Mouse (Mus musculus): Measurements from ENCODE around the gene Lst1. TPM values are rescaled to one million over a fixed set of nuclear protein-coding genes. Genes with fewer than 3 reads are reported as not detected.

Gene Lst1
- polyA plus RNA-seq (2014; fragmentation: Illumina TruSeq; extraction: RNeasy Lipid Tissue Mini Kit (QIAGEN cat#74804); ENCODE audit: low read depth, low replicate concordance), result 4.1 TPM

GRCm38 (mm10) chr17:35187959-35188610 lies at the start of gene Lst1:
TSS of gene Lst1 (minus strand) at chr17:35188439.

GRCm38 (mm10) chr17:35235614-35236389 lies 47.6 kb upstream of the Lst1 start, which contains the start of gene Nfkbil1:
TSS of gene Nfkbil1 (minus strand) at chr17:35235792.

GRCm38 (mm10) chr17:35233114-35233980 lies 45.1 kb upstream of the Lst1 start, which contains the start of gene Atp6v1g2:
TSS of gene Atp6v1g2 (plus strand) at chr17:35233660.

GRCm38 (mm10) chr17:35220156-35220952 lies 32.1 kb upstream of the Lst1 start, which contains the start of gene Gm16181:
TSS of gene Gm16181 (plus strand) at chr17:35220834.

GRCm38 (mm10) chr17:35204494-35205379 lies 16.5 kb upstream of the Lst1 start, which contains the start of gene Lta:
TSS of gene Lta (minus strand) at chr17:35205351.

GRCm38 (mm10) chr17:35201787-35202186 lies 13.5 kb upstream of the Lst1 start, which contains the start of gene Tnf:
TSS of gene Tnf (minus strand) at chr17:35202007.

GRCm38 (mm10) chr17:35193881-35194843 lies 5.9 kb upstream of the Lst1 start, which contains the start of gene Ltb:
TSS of gene Ltb (plus strand) at chr17:35194439.

GRCm38 (mm10) chr17:35175968-35176367 lies 12.3 kb downstream of the Lst1 start, which contains the start of gene Aif1:
TSS of gene Aif1 (minus strand) at chr17:35176068.

GRCm38 (mm10) chr17:35164568-35165450 lies 23.4 kb downstream of the Lst1 start, which contains the start of gene Prrc2a:
TSS of gene Prrc2a (minus strand) at chr17:35164897.

Other genes starting within 250 kb of the Lst1 start
- gene Hspa1b, start 229.2 kb downstream of the Lst1 start, polyA plus RNA-seq (2014; fragmentation: Illumina TruSeq; extraction: RNeasy Lipid Tissue Mini Kit (QIAGEN cat#74804); ENCODE audit: low read depth, low replicate concordance), result 7.8 TPM
- not detected for gene Gm20481, start 218.5 kb downstream of the Lst1 start, polyA plus RNA-seq (2014; fragmentation: Illumina TruSeq; extraction: RNeasy Lipid Tissue Mini Kit (QIAGEN cat#74804); ENCODE audit: low read depth, low replicate concordance)
- 10.2 TPM for gene Hspa1a, start 216.3 kb downstream of the Lst1 start, polyA plus RNA-seq (2014; fragmentation: Illumina TruSeq; extraction: RNeasy Lipid Tissue Mini Kit (QIAGEN cat#74804); ENCODE audit: low read depth, low replicate concordance)
- 9.2 TPM for gene Hspa1l, start 215.7 kb downstream of the Lst1 start, polyA plus RNA-seq (2014; fragmentation: Illumina TruSeq; extraction: RNeasy Lipid Tissue Mini Kit (QIAGEN cat#74804); ENCODE audit: low read depth, low replicate concordance)
- gene Lsm2, start 206.6 kb downstream of the Lst1 start, polyA plus RNA-seq (2014; fragmentation: Illumina TruSeq; extraction: RNeasy Lipid Tissue Mini Kit (QIAGEN cat#74804); ENCODE audit: low read depth, low replicate concordance), result 17.0 TPM
- 20.7 TPM for gene Vars, start 187.5 kb downstream of the Lst1 start, polyA plus RNA-seq (2014; fragmentation: Illumina TruSeq; extraction: RNeasy Lipid Tissue Mini Kit (QIAGEN cat#74804); ENCODE audit: low read depth, low replicate concordance)
- 6.5 TPM for gene Vwa7, start 171.9 kb downstream of the Lst1 start, polyA plus RNA-seq (2014; fragmentation: Illumina TruSeq; extraction: RNeasy Lipid Tissue Mini Kit (QIAGEN cat#74804); ENCODE audit: low read depth, low replicate concordance)
- gene Sapcd1, start 160.4 kb downstream of the Lst1 start, polyA plus RNA-seq (2014; fragmentation: Illumina TruSeq; extraction: RNeasy Lipid Tissue Mini Kit (QIAGEN cat#74804); ENCODE audit: low read depth, low replicate concordance), result 0.58 TPM
- gene Msh5, start 141.7 kb downstream of the Lst1 start, polyA plus RNA-seq (2014; fragmentation: Illumina TruSeq; extraction: RNeasy Lipid Tissue Mini Kit (QIAGEN cat#74804); ENCODE audit: low read depth, low replicate concordance), result 0.55 TPM
- 50.4 TPM for gene Clic1, start 138.5 kb downstream of the Lst1 start, polyA plus RNA-seq (2014; fragmentation: Illumina TruSeq; extraction: RNeasy Lipid Tissue Mini Kit (QIAGEN cat#74804); ENCODE audit: low read depth, low replicate concordance)
- 33.4 TPM for gene Ddah2, start 129.4 kb downstream of the Lst1 start, polyA plus RNA-seq (2014; fragmentation: Illumina TruSeq; extraction: RNeasy Lipid Tissue Mini Kit (QIAGEN cat#74804); ENCODE audit: low read depth, low replicate concordance)
- gene Ly6g6c, start 123.1 kb downstream of the Lst1 start, polyA plus RNA-seq (2014; fragmentation: Illumina TruSeq; extraction: RNeasy Lipid Tissue Mini Kit (QIAGEN cat#74804); ENCODE audit: low read depth, low replicate concordance), result not detected
- gene Mpig6b, start 122.3 kb downstream of the Lst1 start, polyA plus RNA-seq (2014; fragmentation: Illumina TruSeq; extraction: RNeasy Lipid Tissue Mini Kit (QIAGEN cat#74804); ENCODE audit: low read depth, low replicate concordance), result not detected
- not detected for gene Ly6g6e, start 111.5 kb downstream of the Lst1 start, polyA plus RNA-seq (2014; fragmentation: Illumina TruSeq; extraction: RNeasy Lipid Tissue Mini Kit (QIAGEN cat#74804); ENCODE audit: low read depth, low replicate concordance)
- not detected for gene Ly6g6d, start 110.4 kb downstream of the Lst1 start, polyA plus RNA-seq (2014; fragmentation: Illumina TruSeq; extraction: RNeasy Lipid Tissue Mini Kit (QIAGEN cat#74804); ENCODE audit: low read depth, low replicate concordance)
- not detected for gene Ly6g6f, start 102.8 kb downstream of the Lst1 start, polyA plus RNA-seq (2014; fragmentation: Illumina TruSeq; extraction: RNeasy Lipid Tissue Mini Kit (QIAGEN cat#74804); ENCODE audit: low read depth, low replicate concordance)
- 72.3 TPM for gene Abhd16a, start 99.2 kb downstream of the Lst1 start, polyA plus RNA-seq (2014; fragmentation: Illumina TruSeq; extraction: RNeasy Lipid Tissue Mini Kit (QIAGEN cat#74804); ENCODE audit: low read depth, low replicate concordance)
- gene Ly6g5c, start 80.2 kb downstream of the Lst1 start, polyA plus RNA-seq (2014; fragmentation: Illumina TruSeq; extraction: RNeasy Lipid Tissue Mini Kit (QIAGEN cat#74804); ENCODE audit: low read depth, low replicate concordance), result not detected
- gene Ly6g5b, start 73.0 kb downstream of the Lst1 start, polyA plus RNA-seq (2014; fragmentation: Illumina TruSeq; extraction: RNeasy Lipid Tissue Mini Kit (QIAGEN cat#74804); ENCODE audit: low read depth, low replicate concordance), result 0.39 TPM
- gene Gpank1, start 67.0 kb downstream of the Lst1 start, polyA plus RNA-seq (2014; fragmentation: Illumina TruSeq; extraction: RNeasy Lipid Tissue Mini Kit (QIAGEN cat#74804); ENCODE audit: low read depth, low replicate concordance), result 17.0 TPM
- gene Csnk2b, start 66.4 kb downstream of the Lst1 start, polyA plus RNA-seq (2014; fragmentation: Illumina TruSeq; extraction: RNeasy Lipid Tissue Mini Kit (QIAGEN cat#74804); ENCODE audit: low read depth, low replicate concordance), result 145 TPM
- gene D17H6S53E, start 62.1 kb downstream of the Lst1 start, polyA plus RNA-seq (2014; fragmentation: Illumina TruSeq; extraction: RNeasy Lipid Tissue Mini Kit (QIAGEN cat#74804); ENCODE audit: low read depth, low replicate concordance), result 22.9 TPM
- gene Apom, start 56.4 kb downstream of the Lst1 start, polyA plus RNA-seq (2014; fragmentation: Illumina TruSeq; extraction: RNeasy Lipid Tissue Mini Kit (QIAGEN cat#74804); ENCODE audit: low read depth, low replicate concordance), result not detected
- gene Bag6, start 53.3 kb downstream of the Lst1 start, polyA plus RNA-seq (2014; fragmentation: Illumina TruSeq; extraction: RNeasy Lipid Tissue Mini Kit (QIAGEN cat#74804); ENCODE audit: low read depth, low replicate concordance), result 122 TPM
- gene Prrc2a, start 23.5 kb downstream of the Lst1 start, polyA plus RNA-seq (2014; fragmentation: Illumina TruSeq; extraction: RNeasy Lipid Tissue Mini Kit (QIAGEN cat#74804); ENCODE audit: low read depth, low replicate concordance), result 139 TPM
- gene Aif1, start 12.4 kb downstream of the Lst1 start, polyA plus RNA-seq (2014; fragmentation: Illumina TruSeq; extraction: RNeasy Lipid Tissue Mini Kit (QIAGEN cat#74804); ENCODE audit: low read depth, low replicate concordance), result 6.0 TPM
- 0.68 TPM for gene Ltb, start 6.0 kb upstream of the Lst1 start, polyA plus RNA-seq (2014; fragmentation: Illumina TruSeq; extraction: RNeasy Lipid Tissue Mini Kit (QIAGEN cat#74804); ENCODE audit: low read depth, low replicate concordance)
- gene Tnf, start 13.6 kb upstream of the Lst1 start, polyA plus RNA-seq (2014; fragmentation: Illumina TruSeq; extraction: RNeasy Lipid Tissue Mini Kit (QIAGEN cat#74804); ENCODE audit: low read depth, low replicate concordance), result 0.29 TPM
- not detected for gene Lta, start 16.9 kb upstream of the Lst1 start, polyA plus RNA-seq (2014; fragmentation: Illumina TruSeq; extraction: RNeasy Lipid Tissue Mini Kit (QIAGEN cat#74804); ENCODE audit: low read depth, low replicate concordance)
- 1.8 TPM for gene Gm16181, start 32.4 kb upstream of the Lst1 start, polyA plus RNA-seq (2014; fragmentation: Illumina TruSeq; extraction: RNeasy Lipid Tissue Mini Kit (QIAGEN cat#74804); ENCODE audit: low read depth, low replicate concordance)
- 4.9 TPM for gene Atp6v1g2, start 45.2 kb upstream of the Lst1 start, polyA plus RNA-seq (2014; fragmentation: Illumina TruSeq; extraction: RNeasy Lipid Tissue Mini Kit (QIAGEN cat#74804); ENCODE audit: low read depth, low replicate concordance)
- gene Nfkbil1, start 47.4 kb upstream of the Lst1 start, polyA plus RNA-seq (2014; fragmentation: Illumina TruSeq; extraction: RNeasy Lipid Tissue Mini Kit (QIAGEN cat#74804); ENCODE audit: low read depth, low replicate concordance), result 6.4 TPM
- gene Ddx39b, start 53.3 kb upstream of the Lst1 start, polyA plus RNA-seq (2014; fragmentation: Illumina TruSeq; extraction: RNeasy Lipid Tissue Mini Kit (QIAGEN cat#74804); ENCODE audit: low read depth, low replicate concordance), result 112 TPM
- 162 TPM for gene H2-D1, start 74.3 kb upstream of the Lst1 start, polyA plus RNA-seq (2014; fragmentation: Illumina TruSeq; extraction: RNeasy Lipid Tissue Mini Kit (QIAGEN cat#74804); ENCODE audit: low read depth, low replicate concordance)
- not detected for gene H2-Q1, start 132.0 kb upstream of the Lst1 start, polyA plus RNA-seq (2014; fragmentation: Illumina TruSeq; extraction: RNeasy Lipid Tissue Mini Kit (QIAGEN cat#74804); ENCODE audit: low read depth, low replicate concordance)
- gene H2-Q2, start 153.8 kb upstream of the Lst1 start, polyA plus RNA-seq (2014; fragmentation: Illumina TruSeq; extraction: RNeasy Lipid Tissue Mini Kit (QIAGEN cat#74804); ENCODE audit: low read depth, low replicate concordance), result 0.50 TPM
- gene H2-Q4, start 191.2 kb upstream of the Lst1 start, polyA plus RNA-seq (2014; fragmentation: Illumina TruSeq; extraction: RNeasy Lipid Tissue Mini Kit (QIAGEN cat#74804); ENCODE audit: low read depth, low replicate concordance), result 29.8 TPM
- gene H2-Q6, start 236.4 kb upstream of the Lst1 start, polyA plus RNA-seq (2014; fragmentation: Illumina TruSeq; extraction: RNeasy Lipid Tissue Mini Kit (QIAGEN cat#74804); ENCODE audit: low read depth, low replicate concordance), result 6.8 TPM

Data from heart, adult 10 weeks (tissue).